Mouse (Mus musculus) CH12.LX (cell line): ENCODE measurements around the gene Arhgap45.

Source experiments
- CHD1 ChIP-seq: IDR thresholded peaks from 2 replicates; pipeline ENCODE4 v1.6.1; 2012; ENCODE audit warnings: low read depth, low read length, improper control_type of control experiment, inconsistent platforms
- CTCF ChIP-seq, 2 experiments: IDR thresholded peaks in 1 of 2; conservative IDR thresholded peaks in 1 of 2; 2 replicates each; pipeline ENCODE4 v1.5.1; 2011 to 2012; ENCODE audit warnings: low read depth in 2 of 2, low read length in 2 of 2, improper control_type of control experiment in 1 of 2, inconsistent platforms in 1 of 2, mild to moderate bottlenecking in 1 of 2, moderate library complexity in 1 of 2
- E2F4 ChIP-seq: IDR thresholded peaks from 2 replicates; pipeline ENCODE4 v1.6.1; 2011; ENCODE audit warnings: low read depth, low read length, improper control_type of control experiment; ENCODE audit not compliant: insufficient replicate concordance
- EP300 ChIP-seq: IDR thresholded peaks from 2 replicates; pipeline ENCODE4 v1.6.1; 2011; ENCODE audit warnings: low read length, improper control_type of control experiment
- ETS1 ChIP-seq: conservative IDR thresholded peaks from 2 replicates; pipeline ENCODE4 v1.6.1; 2012; ENCODE audit warnings: low read depth, mild to moderate bottlenecking, inconsistent platforms, low read length, improper control_type of control experiment, moderate library complexity
- KAT2A ChIP-seq: IDR thresholded peaks from 2 replicates; pipeline ENCODE4 v1.6.1; 2012; ENCODE audit warnings: low read length, improper control_type of control experiment, inconsistent platforms; ENCODE audit not compliant: insufficient replicate concordance
- MAX ChIP-seq: IDR thresholded peaks from 2 replicates; pipeline ENCODE4 v1.6.1; 2011; ENCODE audit warnings: low read length, improper control_type of control experiment
- NRF1 ChIP-seq: IDR thresholded peaks from 2 replicates; pipeline ENCODE4 v1.6.1; 2014; ENCODE audit warnings: low read depth, mild to moderate bottlenecking, inconsistent platforms, low read length, improper control_type of control experiment, moderate library complexity
- PAX5 ChIP-seq: IDR thresholded peaks from 2 replicates; pipeline ENCODE4 v1.6.1; 2012; ENCODE audit warnings: low read length, inconsistent platforms, mixed read lengths
- POLR2A ChIP-seq: IDR thresholded peaks from 2 replicates; pipeline ENCODE4 v1.6.1; 2011; ENCODE audit warnings: low read depth, mild to moderate bottlenecking, improper control_type of control experiment, low read length
- TBP ChIP-seq: conservative IDR thresholded peaks from 2 replicates; pipeline ENCODE4 v1.6.1; 2011; ENCODE audit warnings: low read depth, low read length, improper control_type of control experiment
- USF1 ChIP-seq: IDR thresholded peaks from 2 replicates; pipeline ENCODE4 v1.6.1; 2014; ENCODE audit warnings: low read depth, mild to moderate bottlenecking, inconsistent platforms, low read length, improper control_type of control experiment
- ZMIZ1 ChIP-seq: IDR thresholded peaks from 2 replicates; pipeline ENCODE4 v1.6.1; 2012; ENCODE audit warnings: low read depth, mild to moderate bottlenecking, inconsistent platforms, low read length, improper control_type of control experiment
- ZNF384 ChIP-seq: IDR thresholded peaks from 2 replicates; pipeline ENCODE4 v1.6.1; 2012; ENCODE audit warnings: low read depth, low read length, improper control_type of control experiment, inconsistent platforms

DNA sequence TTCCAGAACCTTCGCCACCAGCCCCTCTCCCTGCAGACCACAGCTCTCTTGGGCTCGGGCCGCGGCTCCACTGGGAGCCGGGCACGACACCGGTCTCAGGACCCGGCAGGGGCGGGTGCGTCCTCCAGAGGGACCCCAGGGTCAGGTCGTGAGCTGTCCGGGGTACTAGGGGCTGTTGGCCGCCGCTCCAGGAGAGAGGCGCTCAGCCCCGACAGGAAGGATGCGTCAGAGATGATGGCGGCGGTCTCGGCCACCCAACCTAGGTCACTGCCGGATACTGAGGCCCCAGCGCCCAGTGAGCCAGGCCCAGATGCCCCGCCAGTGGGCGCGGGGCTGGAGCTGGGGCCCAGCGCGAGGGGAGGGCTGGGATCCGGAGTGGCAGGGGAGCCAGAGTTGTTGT, 39.1 kb upstream of the Arhgap45 start:
- no peak for TF ChIP-seq PAX5
- no peak for TF ChIP-seq E2F4
- no peak for TF ChIP-seq CTCF (conservative IDR thresholded peaks at IDR 0.05 in 1 of 2, IDR thresholded peaks at IDR 0.05 in 1 of 2; ENCODE audit: low read depth in 2 of 2, low read length in 2 of 2)
- TF ChIP-seq TBP: no peak
- TF ChIP-seq ZMIZ1: no peak
- no peak for TF ChIP-seq POLR2A
- no peak for TF ChIP-seq ETS1
- TF ChIP-seq KAT2A: no peak
- TF ChIP-seq USF1: no peak
- TF ChIP-seq MAX: no peak
- no peak for TF ChIP-seq EP300
- TF ChIP-seq ZNF384: no peak
- no peak for TF ChIP-seq CHD1
- no peak for TF ChIP-seq NRF1
